In genomic region chr1:159938449-159938848, GRCm38 (mm10) we compare ENCODE assay signal across 27 mouse cellular contexts.
DNase-seq lines count a peak whose midpoint lies in the region; ATAC-seq lines count a peak whose summit lies in the region.
"Had no signal": no experiment of that assay in that cellular context is flagged by ENCODE, and none has a peak within 500 bp of the region (broad histone marks: within the 10 kb centered on the region; RNA-seq: fewer than 3 reads in every experiment).

No protein-coding gene starts in this region.

- H3K9me3 ChIP-seq in midbrain, embryonic 13.5 days: no peaks in the 10 kb centered on the region
- H3K9me3 ChIP-seq in hindbrain, embryonic 14.5 days (ENCODE audit: control insufficient read depth, low read length): no peaks in the 10 kb centered on the region
- H3K9me3 ChIP-seq: embryonic facial prominence, embryonic 13.5 days; forebrain, embryonic 10.5 days; forebrain, embryonic 15.5 days; heart, embryonic 12.5 days; kidney, embryonic 15.5 days; liver, embryonic 12.5 days had no signal

- no peak overlapping the region for H3K27ac ChIP-seq in midbrain, embryonic 13.5 days
- no peak overlapping the region for H3K27ac ChIP-seq in hindbrain, embryonic 14.5 days
- H3K27ac ChIP-seq: embryonic facial prominence, embryonic 13.5 days; forebrain, embryonic 10.5 days; forebrain, embryonic 15.5 days; kidney, embryonic 15.5 days; liver, embryonic 12.5 days; macrophage; stomach, postnatal 0 days had no signal

- peak; percentile 66 for ATAC-seq in CD4-positive, CD25-positive, alpha-beta regulatory T cell, adult 4 months
- no peak for ATAC-seq in midbrain, embryonic 13.5 days
- ATAC-seq in hindbrain, embryonic 14.5 days (ENCODE audit: low FRiP score): no peak
- ATAC-seq: forebrain, embryonic 15.5 days; liver, embryonic 12.5 days; liver, postnatal 0 days had no signal

- no peak overlapping the region for H3K9ac ChIP-seq in midbrain, embryonic 13.5 days (replicated peaks)
- no peak overlapping the region for H3K9ac ChIP-seq in hindbrain, embryonic 14.5 days
- H3K9ac ChIP-seq: embryonic facial prominence, embryonic 13.5 days; forebrain, embryonic 15.5 days; heart, embryonic 12.5 days; kidney, embryonic 15.5 days; liver, embryonic 12.5 days; liver, postnatal 0 days had no signal

- no peaks in the 10 kb centered on the region for H3K27me3 ChIP-seq in midbrain, embryonic 13.5 days
- H3K27me3 ChIP-seq in hindbrain, embryonic 14.5 days (ENCODE audit: control insufficient read depth, insufficient read depth, low read length): no peaks in the 10 kb centered on the region
- H3K27me3 ChIP-seq: embryonic facial prominence, embryonic 13.5 days; forebrain, embryonic 15.5 days; heart, embryonic 12.5 days; kidney, embryonic 15.5 days; liver, embryonic 12.5 days had no signal

- 90% methylated on average over 2 of the region's 2 CpGs for WGBS in midbrain, embryonic 13.5 days
- 95% methylated on average over 2 of the region's 2 CpGs for WGBS in hindbrain, embryonic 14.5 days

- no peak overlapping the region for H3K4me2 ChIP-seq in midbrain, embryonic 13.5 days (replicated peaks)
- no peak overlapping the region for H3K4me2 ChIP-seq in hindbrain, embryonic 14.5 days (replicated peaks)
- H3K4me2 ChIP-seq: embryonic facial prominence, embryonic 13.5 days; forebrain, embryonic 15.5 days; heart, embryonic 12.5 days; kidney, embryonic 15.5 days; liver, embryonic 12.5 days had no signal

- H3K4me1 ChIP-seq in midbrain, embryonic 13.5 days (replicated peaks): no peaks in the 10 kb centered on the region
- no peaks in the 10 kb centered on the region for H3K4me1 ChIP-seq in hindbrain, embryonic 14.5 days (replicated peaks; ENCODE audit: control insufficient read depth, insufficient read depth, low read length)
- H3K4me1 ChIP-seq: embryonic facial prominence, embryonic 13.5 days; forebrain, embryonic 10.5 days; forebrain, embryonic 15.5 days; heart, embryonic 12.5 days; kidney, embryonic 15.5 days; liver, embryonic 12.5 days had no signal

- no peak overlapping the region for H3K4me3 ChIP-seq in midbrain, embryonic 13.5 days (replicated peaks)
- H3K4me3 ChIP-seq in hindbrain, embryonic 14.5 days (replicated peaks; ENCODE audit: low read length): no peak overlapping the region
- H3K4me3 ChIP-seq: embryonic facial prominence, embryonic 13.5 days; forebrain, embryonic 10.5 days; forebrain, embryonic 15.5 days; heart, embryonic 12.5 days; kidney, embryonic 15.5 days; liver, embryonic 12.5 days had no signal

- H3K36me3 ChIP-seq in midbrain, embryonic 13.5 days: no peaks in the 10 kb centered on the region
- H3K36me3 ChIP-seq in hindbrain, embryonic 14.5 days (replicated peaks; ENCODE audit: control insufficient read depth, insufficient read depth): no peaks in the 10 kb centered on the region
- H3K36me3 ChIP-seq: embryonic facial prominence, embryonic 13.5 days; forebrain, embryonic 10.5 days; forebrain, embryonic 15.5 days; heart, embryonic 12.5 days; kidney, embryonic 15.5 days; liver, embryonic 12.5 days had no signal

- peak; percentile 68 for DNase-seq in naive thymus-derived CD4-positive, alpha-beta T cell, adult 2 months (ENCODE audit: low read depth)
- peak; percentile 61 for DNase-seq in thymus, postnatal 14 days
- DNase-seq in heart, adult 9 months (ENCODE audit: low spot score in 2 of 2): no peak
- DNase-seq in lung, postnatal 14 days: no peak
- DNase-seq in hindbrain, embryonic 14.5 days (ENCODE audit: low spot score): no peak
- DNase-seq: adrenal gland, postnatal 25 days; cerebellum, adult 11-12 months; cerebellum, postnatal 10 days; gastrocnemius, postnatal 36 days; heart, adult 18-20 months; kidney, adult 11 months; kidney, postnatal 25 days; left cerebral cortex, postnatal 4 days; liver, postnatal 0 days; midbrain, embryonic 14.5 days; right cerebral cortex, postnatal 25 days; spleen, adult 18-20 months had no signal

Comparison
In these comparisons a context has a peak if more than half of its experiments do, and no peak if none do; other contexts are left out.
1. DNase-seq: peak in naive thymus-derived CD4-positive, alpha-beta T cell, adult 2 months (single experiment) and thymus, postnatal 14 days (single experiment); none in heart, adult 9 months (0 of 2), lung, postnatal 14 days (single experiment) and hindbrain, embryonic 14.5 days (single experiment).